Mouse (Mus musculus) heart, adult 9 months (tissue): ENCODE data around the gene Gpr6.

Experiments
- DNase-seq, 2 experiments: peaks; one replicate each; pipeline ENCODE4 v3.0.0; 2022; ENCODE audit warnings: low spot score in 2 of 2

Gpr6 gene

GRCm38 (mm10) chr10:41072116-41072515 lies at the start of gene Gpr6:
TSS of gene Gpr6 (minus strand) at chr10:41072285.
- no peak for DNase-seq

DNA sequence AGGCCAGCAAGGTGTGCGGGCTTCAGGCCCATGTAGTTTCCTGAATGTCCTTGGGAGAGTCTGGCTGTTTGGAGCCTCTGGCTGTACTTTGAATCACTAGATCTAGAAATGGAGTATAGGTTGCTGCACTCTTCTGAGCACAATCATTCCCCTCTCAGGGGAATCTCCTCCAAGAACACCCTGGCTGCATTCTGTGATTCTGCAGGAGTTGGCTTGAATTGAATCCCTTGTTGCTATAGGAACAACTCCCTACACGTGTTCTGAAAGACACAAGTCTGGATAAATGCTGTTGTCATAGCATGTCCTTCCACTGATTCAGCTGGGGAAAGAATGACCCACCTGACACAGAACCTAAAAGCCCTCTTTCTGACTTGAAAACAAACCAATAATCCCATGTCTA lies 28.0 kb upstream of the Gpr6 start:
- DNase-seq: no peak

DNA sequence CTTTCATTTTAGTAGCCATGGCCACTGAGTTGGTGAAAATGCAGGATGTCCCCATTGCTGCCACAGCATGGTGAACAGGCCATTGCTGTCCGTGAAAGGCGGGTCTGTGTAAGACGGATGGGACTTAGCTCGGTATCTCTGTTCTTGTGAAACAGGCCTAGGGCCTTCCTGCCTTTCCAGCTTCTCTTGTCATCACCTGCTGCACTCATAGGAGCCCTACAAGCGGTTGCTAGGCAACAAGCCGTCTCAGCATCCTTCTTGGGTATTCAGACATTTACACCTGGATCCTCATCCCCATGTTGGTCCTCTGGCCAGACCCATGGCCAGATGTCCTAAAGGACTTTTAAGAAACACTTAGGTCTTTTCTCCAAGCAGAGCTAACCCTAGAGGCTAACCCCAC lies 26.1 kb upstream of the Gpr6 start:
- no peak for DNase-seq

DNA sequence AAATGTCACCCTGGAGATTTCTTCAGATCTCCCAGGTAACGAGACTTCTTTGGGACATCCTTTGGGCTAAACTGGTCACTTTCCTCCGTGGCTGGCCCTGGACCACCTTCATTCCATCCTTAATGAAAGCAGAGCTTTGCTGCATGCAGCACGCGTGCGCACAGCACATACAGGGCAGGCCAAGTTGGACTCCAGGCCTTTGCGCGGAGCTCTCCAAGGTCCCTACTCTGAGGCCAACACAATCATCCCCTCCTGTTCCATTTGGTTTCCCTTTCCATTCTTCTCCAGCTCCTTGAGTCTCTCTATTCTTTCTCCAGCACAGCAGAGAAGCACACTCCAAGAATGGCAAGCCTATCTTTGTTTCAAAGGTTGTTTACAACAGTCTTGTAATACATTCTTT lies 16.8 kb upstream of the Gpr6 start:
- DNase-seq: no peak

DNA sequence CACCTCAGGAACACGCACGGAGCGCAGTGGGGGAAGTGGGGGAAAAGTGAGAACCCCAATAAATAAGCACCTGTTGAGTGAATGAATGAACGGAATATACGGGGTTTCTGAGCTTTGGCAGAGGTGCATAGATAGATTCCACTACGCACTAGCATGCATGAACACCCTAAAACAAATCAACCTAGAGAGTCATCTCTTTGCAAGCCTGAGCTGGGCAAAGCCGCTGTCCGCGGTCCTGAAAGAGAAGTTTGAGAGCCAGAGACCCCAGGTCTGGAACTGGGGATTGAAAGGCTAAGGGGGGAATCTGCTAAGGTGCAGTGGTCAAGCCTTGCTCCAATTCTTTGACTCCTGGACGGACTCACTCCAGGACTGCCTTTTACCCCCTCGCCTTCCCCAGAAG lies 389 bp downstream of the Gpr6 start:
- no peak for DNase-seq

DNA sequence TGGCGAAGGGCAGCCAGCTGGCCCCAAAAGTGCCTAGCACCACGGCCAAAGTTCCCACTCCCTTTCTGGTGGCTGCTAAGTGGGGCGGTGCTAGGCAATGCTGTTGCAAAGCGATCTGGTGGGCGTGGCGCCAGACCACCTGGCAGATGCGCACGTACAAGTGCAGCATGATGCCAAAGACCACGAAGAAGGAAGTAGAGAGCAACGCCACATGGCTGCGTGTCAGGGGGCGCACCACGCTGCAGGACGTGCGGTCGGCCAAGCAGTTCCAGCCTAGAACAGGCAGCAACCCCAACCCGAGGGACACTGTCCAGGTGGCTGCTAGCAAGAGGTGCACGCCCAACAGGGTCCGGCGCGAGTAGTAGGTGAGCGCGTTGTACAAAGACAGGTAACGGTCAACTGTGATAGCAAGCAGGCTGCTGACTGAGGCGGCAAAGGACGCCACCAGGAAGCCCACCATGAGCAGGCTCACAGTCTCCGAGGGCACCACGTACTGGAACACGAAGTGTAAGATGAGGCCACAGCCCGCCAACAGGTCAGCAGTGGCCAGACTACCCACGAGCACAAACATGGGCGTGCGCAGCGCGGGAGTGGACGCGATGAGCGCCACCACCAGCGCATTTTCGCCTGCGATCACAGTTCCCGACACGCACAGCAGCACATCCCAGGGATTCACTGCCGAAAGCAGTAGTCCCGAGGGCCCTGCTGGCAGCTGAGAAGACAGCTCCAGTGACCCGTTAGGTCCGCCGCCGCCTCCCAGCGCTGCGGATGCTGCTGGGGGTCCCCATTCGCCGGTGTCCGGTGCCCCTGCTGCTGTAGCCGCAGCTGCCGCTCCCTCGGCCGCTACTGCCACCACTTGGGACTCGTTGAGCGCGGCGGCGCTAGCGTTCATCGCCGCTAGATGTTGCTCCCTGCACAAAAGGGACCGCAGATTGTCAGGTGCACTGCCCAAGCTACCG lies 1.1 kb downstream of the Gpr6 start:
- no peak for DNase-seq

DNA sequence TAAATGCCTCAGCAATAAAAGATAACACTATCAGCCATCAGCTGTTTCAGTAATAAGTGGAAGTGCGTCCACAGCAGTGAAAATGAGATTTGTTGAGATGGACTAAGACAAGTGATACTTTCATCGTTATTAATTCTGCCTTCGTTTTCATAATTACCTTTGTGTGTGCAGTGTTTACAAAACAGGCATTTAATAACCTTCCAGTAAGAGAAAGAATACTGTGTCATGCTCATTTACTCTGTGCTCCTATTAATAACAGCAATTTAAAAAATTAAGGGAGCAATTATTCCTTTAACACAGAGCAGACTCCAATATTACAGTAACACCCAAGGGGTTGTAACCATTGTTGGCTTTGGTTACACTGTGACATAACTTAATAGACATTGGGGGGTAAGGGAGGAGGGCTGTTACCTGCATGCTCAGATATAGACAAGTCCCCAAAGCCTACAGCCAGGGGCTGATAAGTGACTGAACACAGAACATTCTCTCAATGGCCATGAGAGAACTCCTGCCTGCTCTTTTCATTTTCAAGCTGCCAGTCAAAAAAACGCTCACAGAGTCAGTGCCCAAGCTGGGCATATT lies 11.7 kb downstream of the Gpr6 start:
- DNase-seq: no peak

GRCm38 (mm10) chr10:41055581-41055980 lies 16.5 kb downstream of the Gpr6 start:
- no peak for DNase-seq

DNA sequence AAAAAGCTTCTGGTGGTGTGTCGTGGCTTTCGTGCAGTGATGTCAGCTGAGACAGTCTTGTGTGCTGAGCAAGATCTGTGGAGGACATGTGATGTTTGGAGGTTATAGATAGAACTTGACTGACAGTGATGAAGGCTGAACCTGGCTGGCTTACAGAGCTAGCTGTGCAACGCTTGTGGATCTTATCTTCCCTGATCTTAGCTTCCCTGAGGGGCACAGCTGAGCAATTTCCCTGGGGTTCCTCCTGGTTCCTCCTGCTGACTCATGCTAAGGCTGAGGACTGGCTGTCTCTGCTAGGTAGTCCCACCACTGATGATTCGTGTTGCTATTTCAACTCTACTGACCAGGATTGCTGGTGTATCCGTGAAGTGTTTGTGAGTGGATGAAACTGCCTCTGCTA lies 18.1 kb downstream of the Gpr6 start:
- no peak for DNase-seq

GRCm38 (mm10) chr10:41042272-41042671 lies 29.8 kb downstream of the Gpr6 start:
- DNase-seq: no peak

DNA sequence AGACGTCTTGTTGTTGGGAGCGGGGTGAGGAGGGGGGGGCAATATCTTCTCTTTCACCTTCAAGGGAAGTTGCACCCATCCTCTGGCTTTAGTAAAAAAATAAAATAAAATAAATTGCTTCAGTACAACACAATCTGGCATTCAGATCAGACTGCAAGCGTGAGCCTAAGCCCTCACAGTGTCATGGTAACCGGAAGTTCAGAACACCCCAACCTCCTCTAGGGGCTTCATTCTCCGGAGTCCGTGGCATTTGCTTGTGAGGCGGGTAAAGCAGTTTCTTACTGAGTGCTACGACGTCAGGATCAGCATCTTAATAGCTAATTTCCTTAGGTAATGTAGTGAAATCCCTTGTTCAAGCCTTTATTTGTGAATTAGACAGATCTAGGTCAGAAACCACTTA lies 30.6 kb downstream of the Gpr6 start:
- no peak for DNase-seq

DNA sequence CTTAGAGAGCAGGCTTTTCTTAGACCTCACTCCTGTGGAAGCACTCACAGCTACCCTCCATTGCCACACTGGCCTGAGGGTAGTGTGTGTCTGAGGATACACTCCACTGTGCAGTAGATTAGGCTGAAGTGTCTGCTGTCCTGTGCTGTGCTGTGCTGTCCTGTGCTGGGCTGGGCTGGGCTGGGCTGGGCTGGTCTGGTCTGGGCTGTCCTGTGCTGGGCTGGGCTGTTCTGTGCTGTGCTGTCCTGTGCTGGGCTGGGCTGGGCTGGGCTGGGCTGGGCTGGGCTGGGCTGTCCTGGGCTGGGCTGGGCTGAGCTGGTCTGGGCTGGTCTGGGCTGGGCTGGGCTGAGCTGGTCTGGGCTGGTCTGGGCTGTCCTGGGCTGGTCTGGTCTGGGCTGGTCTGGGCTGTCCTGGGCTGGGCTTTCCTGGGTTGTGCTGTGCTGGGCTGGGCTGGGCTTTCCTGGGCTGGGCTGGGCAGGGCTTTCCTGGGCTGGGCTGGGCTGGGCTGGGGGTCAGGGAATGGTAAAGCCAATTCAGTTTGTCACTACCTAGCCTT lies 31.5 kb downstream of the Gpr6 start:
- DNase-seq: no peak

- DNase-seq: no peak
These were observed 33.6 kb downstream of the Gpr6 start for GRCm38 (mm10) chr10:41038476-41038875.

DNA sequence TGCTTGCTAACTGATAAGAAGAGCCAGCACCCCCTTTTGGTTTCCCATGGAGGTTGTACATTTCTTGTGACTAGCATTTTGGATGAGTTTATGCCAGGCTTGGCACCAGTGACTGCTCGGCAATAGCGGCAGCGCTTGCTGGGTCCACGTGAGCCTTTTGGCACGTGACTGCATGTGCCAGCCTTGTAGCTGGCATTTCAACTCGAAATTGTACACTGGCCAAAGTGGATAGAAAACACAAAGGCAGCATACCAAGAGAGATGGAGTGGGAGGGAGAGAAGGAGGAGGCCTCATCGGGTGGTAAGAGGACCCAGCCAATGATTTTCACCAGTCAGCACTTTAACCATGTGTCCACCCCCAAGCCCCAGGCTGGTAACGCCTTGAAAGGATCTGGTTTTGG lies 34.4 kb downstream of the Gpr6 start:
- DNase-seq: no peak

DNA sequence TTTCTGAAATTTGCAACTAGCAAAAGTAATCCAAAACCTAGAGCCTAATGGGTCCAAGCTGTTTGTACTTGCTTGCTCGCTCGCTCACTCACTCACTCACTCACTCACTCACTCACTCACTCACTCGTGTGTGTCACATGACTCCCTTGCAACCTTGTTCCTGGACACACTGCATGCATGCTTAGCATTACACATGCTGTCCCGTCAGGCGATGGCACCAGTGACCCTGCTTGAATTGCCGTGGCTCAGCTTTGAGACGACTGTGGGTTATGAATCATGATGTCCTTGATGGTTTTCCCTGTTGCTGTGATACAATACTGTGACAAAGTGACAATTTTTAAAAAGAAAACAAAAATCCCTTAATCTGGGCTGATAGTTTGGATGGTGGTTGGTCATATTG lies 39.3 kb downstream of the Gpr6 start:
- no peak for DNase-seq

GRCm38 (mm10) chr10:41024860-41025259 lies 47.2 kb downstream of the Gpr6 start:
- no peak for DNase-seq

DNA sequence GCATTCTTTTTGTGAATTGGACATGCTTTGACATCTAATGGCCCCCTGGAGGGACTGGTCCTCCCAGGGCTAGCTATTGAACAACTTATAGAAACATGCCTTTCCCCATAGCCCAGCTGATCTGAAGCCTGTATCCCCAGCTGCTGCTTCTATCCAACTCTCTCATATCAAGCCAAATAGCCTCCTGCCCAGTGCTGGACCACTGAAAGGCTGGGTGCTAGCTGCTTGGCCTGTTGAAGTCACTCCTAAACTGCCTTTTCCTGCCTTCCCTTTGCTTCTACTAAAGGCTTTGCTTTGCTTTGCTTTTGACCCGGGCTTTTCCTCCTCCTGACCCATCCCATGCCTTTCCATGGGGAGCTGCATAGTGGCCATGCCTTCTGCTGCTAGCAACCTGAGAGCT lies 47.7 kb downstream of the Gpr6 start:
- DNase-seq: no peak

DNA sequence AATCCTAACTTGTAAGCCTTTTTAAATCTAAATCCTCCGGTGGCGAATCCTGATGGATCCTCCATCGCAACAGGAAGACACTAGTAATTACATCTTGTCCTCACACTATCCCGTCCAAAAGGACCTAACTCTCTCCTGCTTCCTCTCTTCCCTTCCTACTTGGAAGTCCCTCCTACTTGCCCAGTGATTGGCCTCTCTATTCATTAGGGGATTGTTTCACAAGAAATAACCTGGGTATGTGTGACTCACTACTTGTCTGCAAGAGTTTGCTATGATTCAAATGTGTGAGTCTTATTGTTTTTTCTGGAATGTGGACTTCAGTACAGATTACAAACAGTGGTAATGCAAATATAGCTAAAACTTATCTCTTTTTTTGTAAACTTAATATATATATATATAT lies 49.9 kb downstream of the Gpr6 start:
- no peak for DNase-seq
